Mouse (Mus musculus) bone marrow macrophage, adult 2 months (primary cell): Measurements from ENCODE around the gene Lekr1.

ENCODE experiments used
- CTCF ChIP-seq: IDR thresholded peaks from 2 replicates; pipeline ENCODE4 v1.5.1; 2012; ENCODE audit warnings: low read depth, mild to moderate bottlenecking, low read length, moderate library complexity
- POLR2A ChIP-seq: IDR thresholded peaks from 2 replicates; pipeline ENCODE4 v1.6.1; 2012; ENCODE audit warnings: mild to moderate bottlenecking, low read depth, low read length, borderline replicate concordance

DNA sequence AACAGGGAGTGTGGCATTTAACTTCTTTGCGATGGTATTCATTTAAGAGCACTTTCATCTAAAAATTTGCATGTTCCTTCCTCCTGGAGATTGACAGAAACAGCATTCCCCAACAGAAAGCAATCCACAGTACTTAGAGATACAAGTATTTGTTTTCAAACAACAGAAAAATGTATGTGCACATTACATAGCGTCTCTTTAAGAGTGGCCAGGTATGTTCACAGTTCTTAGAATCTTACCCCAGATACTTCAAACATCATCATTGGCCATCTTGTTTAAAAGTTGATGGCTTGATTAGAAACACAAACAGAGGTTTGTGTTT lies 38.4 kb upstream of the Lekr1 start:
- TF ChIP-seq POLR2A: no peak
- no peak for TF ChIP-seq CTCF
